Mouse (Mus musculus): ENCODE measurements around the gene Pigw. TPM values are rescaled to one million over a fixed set of nuclear protein-coding genes. Genes with fewer than 3 reads are reported as not detected.
"Not testable (repeated sequence)": the region's sequence is repeated elsewhere in the genome, so short reads cannot be mapped to it uniquely, and the experiment has no call there.

The Pigw gene
- polyA plus RNA-seq, 1 experiment from 2014 or later: 2.8 TPM

DNA sequence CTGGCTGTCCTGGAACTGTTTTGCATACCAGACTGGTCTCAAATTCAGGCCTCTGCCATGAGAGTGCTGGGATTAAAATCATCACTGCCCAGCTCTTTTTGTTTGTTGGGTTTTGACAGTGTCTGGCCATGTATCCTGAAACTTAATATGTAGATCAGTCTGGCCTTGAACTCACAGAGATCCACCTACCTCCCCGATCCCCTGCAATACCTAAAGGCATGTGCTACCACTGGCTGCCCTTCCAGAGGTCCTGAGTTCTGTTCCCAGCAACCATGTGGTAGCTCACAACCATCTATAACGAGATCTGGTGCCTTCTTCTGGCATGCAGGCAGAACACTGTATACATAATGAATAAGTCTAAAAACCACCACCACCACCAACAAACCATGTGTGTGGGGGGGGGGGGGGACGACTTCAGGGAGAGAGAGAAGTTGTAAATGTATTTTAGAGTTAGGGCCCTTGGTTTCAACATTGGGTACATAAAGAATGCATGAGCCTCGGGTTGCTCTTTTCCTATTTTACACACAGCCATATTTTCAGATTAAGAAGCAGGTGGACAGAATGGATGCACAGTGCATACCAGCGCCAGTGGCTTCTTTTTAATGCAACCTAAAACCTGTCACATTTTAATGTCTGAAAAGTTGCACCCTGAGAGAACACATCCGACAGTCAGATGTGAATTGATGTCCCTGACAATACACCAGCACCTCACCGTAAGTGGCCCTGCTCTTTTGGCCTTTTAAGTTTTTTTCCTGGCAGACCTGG lies 896 bp downstream of the Pigw start:
- Histone ChIP-seq H3K9me3 (no peaks in the 10 kb centered on the region), H3K4me1 (peaks cover 25% of the 10 kb centered on the region), H3K9ac (peak overlapping the region; percentile 88), H3K4me2 (peak overlapping the region; percentile 97), H3K27ac (peak overlapping the region; percentile 92), H3K36me3 (peaks cover 18% of the 10 kb centered on the region), H3K4me3 (peak overlapping the region; percentile 89), H3K27me3 (no peaks in the 10 kb centered on the region)
- WGBS: 19% methylated on average over 7 of the region's 7 CpGs
- ATAC-seq (ENCODE audit: borderline replicate concordance, extremely low read depth, low FRiP score, low TSS enrichment): no peak

DNA sequence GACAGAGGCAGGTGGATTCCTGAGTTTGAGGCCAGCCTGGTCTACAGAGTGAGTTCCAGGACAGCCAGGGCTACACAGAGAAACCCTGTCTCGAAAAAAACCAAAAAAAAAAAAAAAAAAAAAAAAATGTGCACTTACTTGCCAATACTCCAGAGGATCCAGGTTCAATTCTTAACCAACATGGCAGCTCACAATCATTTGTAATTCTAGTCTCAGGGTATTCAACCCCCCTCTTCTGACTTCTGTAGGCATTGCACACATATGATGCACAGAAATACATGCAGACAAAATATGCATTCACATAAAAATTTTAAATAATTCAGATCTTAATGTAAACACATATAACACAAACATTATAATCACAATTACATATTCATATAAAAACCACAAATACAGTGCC lies 4.1 kb downstream of the Pigw start:
- no CpG with 5 or more reads among the region's 1 CpGs for WGBS
- H3K4me2 ChIP-seq, H3K27me3 ChIP-seq: not testable (repeated sequence)

DNA sequence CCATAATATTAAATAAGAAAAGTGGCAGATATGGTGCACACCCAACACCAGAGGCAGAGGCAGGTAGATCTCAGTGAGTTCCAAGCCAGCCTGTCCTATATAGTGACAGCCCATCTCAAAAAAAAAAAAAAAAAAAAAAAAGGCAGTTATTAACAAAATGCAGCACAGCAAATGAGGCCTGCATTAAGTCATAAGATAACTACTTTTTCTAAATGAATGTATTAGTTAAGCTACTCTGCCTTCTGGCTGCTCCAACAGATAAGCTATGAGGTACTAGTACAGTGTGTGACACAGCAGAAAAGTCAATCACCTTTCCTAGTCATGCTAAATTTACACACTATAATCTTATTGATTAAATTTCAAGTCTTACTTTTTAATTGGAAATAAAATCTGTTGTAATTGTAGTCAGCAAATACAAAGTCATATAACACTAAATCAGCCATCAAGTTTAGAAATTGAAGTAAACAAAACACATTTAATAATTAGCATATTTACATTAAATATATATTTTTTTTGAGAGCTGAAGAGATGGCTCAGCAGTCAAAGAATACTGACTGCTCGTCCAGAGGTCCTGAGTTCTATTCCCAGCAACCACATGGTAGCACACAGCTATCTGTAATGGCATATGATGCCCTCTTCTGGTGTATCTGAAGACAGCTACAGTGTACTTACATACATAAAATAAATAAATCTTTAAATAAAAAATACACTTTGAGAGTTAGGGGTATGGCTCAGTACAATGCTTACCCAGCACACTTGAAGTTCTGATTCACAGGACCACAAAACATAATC lies 6.8 kb downstream of the Pigw start:
- Histone ChIP-seq H3K36me3 (0 out of 2 replicates have a peak, but pooled peaks cover 10% of the 10 kb centered on the region), H3K27me3 (no peaks in the 10 kb centered on the region), H3K9ac (no peak overlapping the region), H3K4me3 (no peak overlapping the region), H3K9me3 (no peaks in the 10 kb centered on the region), H3K4me1 (peaks cover 9% of the 10 kb centered on the region), H3K27ac (no peak overlapping the region), H3K4me2 (no peak overlapping the region)
- no peak for ATAC-seq (ENCODE audit: borderline replicate concordance, extremely low read depth, low FRiP score, low TSS enrichment)
- 79% methylated on average over 1 of the region's 1 CpGs for WGBS

More for the DNA sequence above, 4.1 kb downstream of the Pigw start:
- Histone ChIP-seq H3K4me1 (peaks cover 16% of the 10 kb centered on the region), H3K36me3 (0 out of 2 replicates have a peak, but pooled peaks cover 10% of the 10 kb centered on the region)
- not testable (repeated sequence) for H3K27ac ChIP-seq; ATAC-seq (ENCODE audit: borderline replicate concordance, extremely low read depth, low FRiP score, low TSS enrichment); H3K9me3 ChIP-seq; H3K4me3 ChIP-seq; H3K9ac ChIP-seq

DNA sequence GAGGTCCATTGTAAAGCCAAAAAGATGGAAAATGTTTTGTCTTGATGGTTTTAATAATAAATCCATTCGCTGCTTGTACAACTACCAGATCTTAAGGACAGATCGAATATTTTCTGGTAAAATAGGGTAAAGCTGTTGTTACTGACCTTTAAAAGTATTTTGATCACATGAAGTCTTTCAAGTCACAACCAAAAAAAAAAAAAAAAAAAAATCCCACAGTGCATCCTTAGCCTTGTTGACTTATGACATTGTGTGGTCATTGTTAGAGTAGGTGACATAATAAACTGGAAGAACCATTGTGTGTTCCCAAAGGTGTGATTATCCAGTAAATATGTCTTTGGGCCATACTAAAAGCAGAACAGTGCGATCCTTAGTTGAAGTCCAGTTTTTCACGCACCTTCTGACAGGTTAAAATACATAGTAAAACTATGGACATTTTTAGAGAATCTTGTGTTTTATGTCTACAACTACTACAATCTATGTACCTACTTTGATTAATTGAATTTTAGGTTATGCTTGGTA lies 8.5 kb downstream of the Pigw start:
- Histone ChIP-seq H3K4me2 (peak overlapping the region; percentile 62), H3K4me1 (peaks cover 16% of the 10 kb centered on the region), H3K9me3 (no peaks in the 10 kb centered on the region), H3K36me3 (0 out of 2 replicates have a peak, but pooled peaks cover 2% of the 10 kb centered on the region), H3K27ac (peak overlapping the region; percentile 99), H3K27me3 (no peaks in the 10 kb centered on the region), H3K9ac (peak overlapping the region; percentile 89), H3K4me3 (peak overlapping the region; percentile 78)
- WGBS: 63% methylated on average over 4 of the region's 4 CpGs
- ATAC-seq (ENCODE audit: borderline replicate concordance, extremely low read depth, low FRiP score, low TSS enrichment): no peak

DNA sequence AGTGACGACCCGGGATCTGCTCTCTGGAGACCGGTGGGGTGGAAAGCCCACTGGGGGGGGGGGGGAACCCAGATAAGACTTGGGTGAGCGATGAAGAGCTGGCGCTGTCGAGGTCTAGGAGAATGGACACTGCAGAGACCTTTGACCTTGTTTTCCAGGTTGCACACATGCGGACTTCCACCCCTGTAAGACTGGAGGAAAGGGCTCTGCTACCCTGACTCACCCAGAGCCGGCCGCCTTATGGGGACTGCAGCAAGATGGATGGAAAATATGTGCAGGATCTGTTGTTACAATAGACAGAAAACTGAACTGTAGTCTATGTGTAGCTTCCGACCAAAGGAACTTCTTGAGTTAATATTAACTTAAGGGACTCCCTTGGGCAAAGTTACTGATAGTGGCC lies 9.0 kb downstream of the Pigw start:
- Histone ChIP-seq H3K36me3 (0 out of 2 replicates have a peak, but pooled peaks cover 2% of the 10 kb centered on the region), H3K9ac (peak overlapping the region; percentile 89), H3K4me2 (peak overlapping the region; percentile 62), H3K4me3 (peak overlapping the region; percentile 78), H3K9me3 (no peaks in the 10 kb centered on the region), H3K27me3 (no peaks in the 10 kb centered on the region), H3K4me1 (peaks cover 16% of the 10 kb centered on the region), H3K27ac (peak overlapping the region; percentile 99)
- ATAC-seq (ENCODE audit: borderline replicate concordance, extremely low read depth, low FRiP score, low TSS enrichment): peak; percentile 27
- 1% methylated on average over 10 of the region's 10 CpGs for WGBS

DNA sequence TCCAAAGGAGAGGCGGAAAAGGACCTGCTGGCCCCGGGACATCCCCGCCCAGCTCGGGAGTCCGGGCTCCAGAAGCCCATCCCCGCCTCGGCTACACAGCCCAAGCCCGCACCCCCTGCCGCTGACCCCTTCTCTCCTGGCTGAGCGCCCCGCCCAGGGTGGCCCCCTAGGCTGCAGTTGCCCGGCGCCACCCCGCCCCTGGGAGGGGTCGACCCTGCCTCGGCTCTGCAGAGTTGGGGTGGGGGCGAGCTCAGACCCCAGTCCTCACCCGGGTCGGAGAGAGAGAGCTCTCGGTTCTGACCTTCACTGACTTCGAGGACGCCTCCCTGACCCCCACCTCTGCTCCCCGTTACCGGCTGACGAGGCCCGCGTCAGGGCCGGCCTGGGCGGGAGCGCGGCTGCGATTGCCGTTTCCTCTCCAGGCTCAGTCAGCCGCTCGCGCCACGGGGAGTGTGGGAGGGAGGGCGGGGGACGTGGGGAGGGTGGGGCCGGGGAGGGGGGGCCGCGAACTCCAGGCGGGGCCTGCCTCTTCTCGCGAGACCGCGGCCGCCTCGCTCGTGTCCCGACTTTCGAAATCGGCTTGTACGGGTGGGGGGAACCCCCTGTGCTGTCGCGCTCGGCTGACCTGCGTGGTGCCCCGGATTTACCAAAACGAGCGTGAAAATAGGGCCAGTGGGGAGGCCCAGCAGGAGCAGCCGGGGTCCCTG lies 9.6 kb downstream of the Pigw start, which contains the start of gene Ggnbp2:
Gene Ggnbp2 (minus strand): TSS at position 481 of the 707 bp plus-strand sequence.
- Histone ChIP-seq H3K9me3 (no peaks in the 10 kb centered on the region), H3K27ac (peak within 1 kb of the TSS; percentile 99), H3K36me3 (peaks cover 6% of the 10 kb centered on the region; the same call in 1 of the 2 replicates), H3K4me2 (peak within 1 kb of the TSS; percentile 72), H3K9ac (peak within 1 kb of the TSS; percentile 89), H3K27me3 (no peaks in the 10 kb centered on the region), H3K4me3 (peak within 1 kb of the TSS; percentile 78), H3K4me1 (peaks cover 16% of the 10 kb centered on the region)
- under 1% methylated on average over 45 of the region's 62 CpGs for WGBS
- ATAC-seq (ENCODE audit: borderline replicate concordance, extremely low read depth, low FRiP score, low TSS enrichment): peak; percentile 91

DNA sequence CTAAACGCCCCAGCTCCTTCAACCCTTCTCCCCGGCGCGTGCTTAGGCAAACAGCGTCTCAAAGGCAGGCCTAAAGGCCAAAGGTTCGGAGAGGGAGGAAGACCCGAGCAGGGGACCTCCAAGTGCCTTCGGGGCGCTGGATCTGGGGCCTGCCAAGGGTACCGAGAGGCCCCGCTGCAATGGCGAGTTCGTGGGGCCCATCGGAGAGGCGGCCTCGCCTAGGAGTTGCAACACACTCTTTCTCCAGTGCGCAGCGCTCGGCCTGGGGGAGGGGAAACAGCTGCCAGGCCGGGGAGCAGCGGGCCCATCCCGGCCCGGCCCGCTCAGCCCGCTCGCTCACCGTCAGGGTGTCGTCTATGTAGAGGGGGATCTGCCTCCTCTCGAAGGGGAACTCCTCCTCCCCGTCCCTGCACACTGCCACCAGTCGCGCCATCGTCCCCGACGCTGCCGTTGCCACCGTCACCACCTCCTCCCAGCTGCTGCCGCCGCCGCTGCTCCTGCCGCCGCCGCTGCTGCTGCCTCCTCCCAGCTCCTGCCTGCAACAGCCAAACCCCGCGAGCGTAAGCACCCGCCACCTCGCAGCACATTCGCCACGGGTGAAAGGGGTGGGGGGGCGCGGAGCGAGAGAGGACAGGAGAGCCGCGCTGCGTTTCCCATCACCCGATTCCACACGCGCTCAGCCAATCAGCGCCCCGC lies 10.4 kb downstream of the Pigw start:
- WGBS: under 1% methylated on average over 57 of the region's 61 CpGs
- no peaks in the 10 kb centered on the region for H3K27me3 ChIP-seq
- H3K4me2 ChIP-seq: peak overlapping the region; percentile 72
- H3K9ac ChIP-seq: peak overlapping the region; percentile 85
- H3K4me1 ChIP-seq: peaks cover 16% of the 10 kb centered on the region
- peaks cover 6% of the 10 kb centered on the region; the same call in 1 of the 2 replicates for H3K36me3 ChIP-seq
- peak overlapping the region; percentile 78 for H3K4me3 ChIP-seq
- peak overlapping the region; percentile 99 for H3K27ac ChIP-seq
- no peaks in the 10 kb centered on the region for H3K9me3 ChIP-seq
- peak; percentile 88 for ATAC-seq (ENCODE audit: borderline replicate concordance, extremely low read depth, low FRiP score, low TSS enrichment)

DNA sequence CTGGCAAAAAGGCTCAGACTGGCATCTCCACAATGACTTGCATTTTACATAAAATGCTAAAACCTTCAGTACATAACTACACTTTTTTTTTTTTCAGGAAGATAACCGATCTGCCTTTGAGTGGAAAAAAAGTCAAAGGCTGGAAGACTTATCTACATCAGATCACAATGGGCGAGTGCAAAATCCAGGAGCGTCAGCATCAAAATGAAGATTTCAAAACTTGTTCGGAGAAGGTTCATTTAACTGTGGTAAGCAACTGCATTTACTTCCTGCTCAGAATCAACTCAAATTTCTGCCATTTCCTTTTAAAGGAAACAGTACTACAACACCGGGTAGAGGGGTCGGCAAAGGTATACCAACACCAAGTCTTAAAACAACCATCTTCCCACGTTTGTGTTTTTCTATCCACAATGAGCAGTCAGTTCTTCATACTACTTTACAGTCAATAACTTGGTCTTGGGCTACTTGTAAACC lies 11.3 kb downstream of the Pigw start:
- peak overlapping the region; percentile 72 for H3K4me2 ChIP-seq
- H3K9ac ChIP-seq: peak overlapping the region; percentile 85
- H3K4me3 ChIP-seq: peak overlapping the region; percentile 78
- H3K9me3 ChIP-seq: no peaks in the 10 kb centered on the region
- no peak for ATAC-seq (ENCODE audit: borderline replicate concordance, extremely low read depth, low FRiP score, low TSS enrichment)
- WGBS: 7% methylated on average over 7 of the region's 7 CpGs
- peaks cover 16% of the 10 kb centered on the region for H3K4me1 ChIP-seq
- peaks cover 6% of the 10 kb centered on the region; the same call in 1 of the 2 replicates for H3K36me3 ChIP-seq
- H3K27me3 ChIP-seq: no peaks in the 10 kb centered on the region
- H3K27ac ChIP-seq: peak overlapping the region; percentile 99

DNA sequence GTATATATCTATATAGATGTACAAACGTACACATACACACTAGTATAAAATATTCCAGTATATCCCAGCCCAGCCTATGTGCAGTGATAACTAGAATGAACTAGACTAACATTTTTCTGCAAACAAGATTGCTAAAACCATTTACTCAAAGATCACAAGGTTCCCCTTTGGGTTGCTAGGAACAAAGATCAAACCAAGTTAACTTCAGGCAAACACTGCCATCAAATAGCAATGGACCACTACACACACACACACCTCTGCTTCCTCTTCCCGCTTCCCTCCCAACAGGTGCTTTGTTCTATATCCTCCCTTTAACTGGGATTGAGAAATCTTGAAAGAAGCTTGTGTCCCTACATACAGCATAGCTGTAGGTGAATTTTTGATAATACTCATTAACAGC lies 12.5 kb downstream of the Pigw start:
- Histone ChIP-seq H3K9ac (no peak overlapping the region), H3K4me1 (peaks cover 16% of the 10 kb centered on the region), H3K27me3 (no peaks in the 10 kb centered on the region), H3K9me3 (no peaks in the 10 kb centered on the region), H3K4me3 (no peak overlapping the region), H3K4me2 (no peak overlapping the region), H3K36me3 (peaks cover 12% of the 10 kb centered on the region; the same call in 1 of the 2 replicates), H3K27ac (no peak overlapping the region)
- ATAC-seq (ENCODE audit: borderline replicate concordance, extremely low read depth, low FRiP score, low TSS enrichment): no peak
- 72% methylated on average over 2 of the region's 2 CpGs for WGBS

DNA sequence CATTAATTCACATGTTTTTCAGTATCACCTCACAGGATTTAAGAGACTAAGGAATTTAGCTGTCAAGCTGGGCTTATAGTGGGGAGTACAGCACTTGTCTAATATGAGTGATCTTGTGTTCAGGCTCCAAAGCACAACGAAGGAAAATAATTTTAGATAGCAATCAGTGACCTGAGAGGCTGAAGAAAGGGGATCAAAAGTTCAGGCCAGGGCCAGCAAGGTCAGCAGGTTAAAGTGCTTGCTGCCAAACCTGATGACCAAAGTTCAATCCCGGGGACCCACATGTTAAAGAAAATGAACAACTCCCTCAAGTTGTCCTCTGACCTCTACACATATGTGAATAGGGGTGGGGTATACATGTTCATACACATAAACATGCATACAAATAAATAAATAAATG lies 14.8 kb downstream of the Pigw start:
- no peak overlapping the region for H3K4me3 ChIP-seq
- no peak overlapping the region for H3K4me2 ChIP-seq
- peaks cover 17% of the 10 kb centered on the region; the same call in 1 of the 2 replicates for H3K36me3 ChIP-seq
- ATAC-seq (ENCODE audit: borderline replicate concordance, extremely low read depth, low FRiP score, low TSS enrichment): no peak
- H3K27me3 ChIP-seq: no peaks in the 10 kb centered on the region
- WGBS: 31% methylated on average over 2 of the region's 2 CpGs
- no peak overlapping the region for H3K9ac ChIP-seq
- H3K4me1 ChIP-seq: peaks cover 13% of the 10 kb centered on the region
- no peaks in the 10 kb centered on the region for H3K9me3 ChIP-seq
- H3K27ac ChIP-seq: no peak overlapping the region

DNA sequence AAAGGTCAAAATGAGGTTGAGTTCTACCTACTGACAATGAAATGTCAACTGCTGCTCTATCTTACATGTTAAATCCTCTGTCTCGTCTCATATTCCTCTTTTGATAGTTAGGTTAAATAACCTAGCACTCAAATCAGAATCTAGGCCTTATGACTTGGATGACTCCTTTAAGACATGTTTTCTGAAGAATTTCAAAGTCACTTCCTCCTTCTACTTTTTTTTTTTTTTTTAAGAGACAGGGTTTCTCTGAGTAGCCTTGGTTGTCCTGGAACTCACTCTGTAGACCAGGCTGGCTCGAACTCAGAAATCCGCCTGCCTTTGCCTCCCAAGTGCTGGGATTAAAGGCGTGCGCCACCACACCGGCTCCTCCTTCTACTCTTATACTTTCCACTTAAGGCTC lies 24.8 kb downstream of the Pigw start:
- Histone ChIP-seq H3K9ac (no peak overlapping the region), H3K4me1 (no peaks in the 10 kb centered on the region), H3K4me2 (no peak overlapping the region), H3K27me3 (no peaks in the 10 kb centered on the region), H3K9me3 (no peaks in the 10 kb centered on the region), H3K36me3 (peaks cover 60% of the 10 kb centered on the region), H3K4me3 (no peak overlapping the region), H3K27ac (no peak overlapping the region)
- WGBS: 92% methylated on average over 6 of the region's 6 CpGs
- ATAC-seq (ENCODE audit: borderline replicate concordance, extremely low read depth, low FRiP score, low TSS enrichment): no peak

Data from lung, embryonic 15.5 days (tissue).